Mouse (Mus musculus): ENCODE data around the gene Tfap2c. TPM values are rescaled to one million over a fixed set of nuclear protein-coding genes. Genes with fewer than 3 reads are reported as not detected.

The Tfap2c gene
- polyA plus RNA-seq, 1 experiment from 2014 or later = 0.26 TPM

- H3K36me3 ChIP-seq = no peaks in the 10 kb centered on the region
- 25% methylated on average over 4 of the region's 4 CpGs for WGBS
- H3K4me3 ChIP-seq (replicated peaks) = no peak overlapping the region
- H3K9ac ChIP-seq (replicated peaks) = no peak overlapping the region
- H3K27ac ChIP-seq (replicated peaks) = no peak overlapping the region
- ATAC-seq (ENCODE audit: low FRiP score) = no peak
- H3K4me1 ChIP-seq = peaks cover 11% of the 10 kb centered on the region; the same call in 1 of the 2 replicates
- H3K27me3 ChIP-seq (replicated peaks) = peaks cover 60% of the 10 kb centered on the region
- H3K9me3 ChIP-seq (replicated peaks) = peaks cover 6% of the 10 kb centered on the region; the same call in 1 of the 2 replicates
- H3K4me2 ChIP-seq = no peak overlapping the region
Observed at GRCm38 (mm10) chr2:172543987-172544386, 5.4 kb upstream of the Tfap2c start.

GRCm38 (mm10) chr2:172544601-172545127 is 4.7 kb upstream of the Tfap2c start:
- Histone ChIP-seq H3K9ac (replicated peaks) (no peak overlapping the region), H3K4me2 (no peak overlapping the region), H3K27ac (replicated peaks) (no peak overlapping the region), H3K27me3 (replicated peaks) (peaks cover 66% of the 10 kb centered on the region), H3K4me3 (replicated peaks) (no peak overlapping the region), H3K9me3 (replicated peaks) (peaks cover 6% of the 10 kb centered on the region; the same call in 1 of the 2 replicates), H3K36me3 (no peaks in the 10 kb centered on the region), H3K4me1 (peaks cover 18% of the 10 kb centered on the region)
- WGBS = 6% methylated on average over 6 of the region's 6 CpGs
- ATAC-seq (ENCODE audit: low FRiP score) = no peak

- no peak overlapping the region for H3K4me2 ChIP-seq
- no peak overlapping the region for H3K9ac ChIP-seq (replicated peaks)
- no peak overlapping the region for H3K27ac ChIP-seq (replicated peaks)
- WGBS = 3% methylated on average over 35 of the region's 35 CpGs
- peaks cover 76% of the 10 kb centered on the region for H3K27me3 ChIP-seq (replicated peaks)
- no peak for ATAC-seq (ENCODE audit: low FRiP score)
- no peak overlapping the region for H3K4me3 ChIP-seq (replicated peaks)
- H3K9me3 ChIP-seq (replicated peaks) = no peaks in the 10 kb centered on the region
- no peaks in the 10 kb centered on the region for H3K36me3 ChIP-seq
- H3K4me1 ChIP-seq = peaks cover 25% of the 10 kb centered on the region
Observed at GRCm38 (mm10) chr2:172545592-172546235, 3.7 kb upstream of the Tfap2c start.

- Histone ChIP-seq H3K27ac (replicated peaks) (no peak overlapping the region), H3K4me2 (no peak overlapping the region), H3K9ac (replicated peaks) (no peak overlapping the region), H3K9me3 (replicated peaks) (no peaks in the 10 kb centered on the region), H3K4me1 (peaks cover 34% of the 10 kb centered on the region), H3K36me3 (no peaks in the 10 kb centered on the region), H3K4me3 (replicated peaks) (no peak overlapping the region), H3K27me3 (replicated peaks) (peaks cover 83% of the 10 kb centered on the region)
- WGBS = 10% methylated on average over 16 of the region's 16 CpGs
- no peak for ATAC-seq (ENCODE audit: low FRiP score)
Observed at GRCm38 (mm10) chr2:172546551-172546950, 2.8 kb upstream of the Tfap2c start.

GRCm38 (mm10) chr2:172547116-172547515 is 2.3 kb upstream of the Tfap2c start:
- ATAC-seq (ENCODE audit: low FRiP score) = no peak

GRCm38 (mm10) chr2:172547807-172548586 is 1.4 kb upstream of the Tfap2c start:
- Histone ChIP-seq H3K9ac (replicated peaks) (no peak overlapping the region), H3K27ac (replicated peaks) (no peak overlapping the region), H3K36me3 (no peaks in the 10 kb centered on the region), H3K9me3 (replicated peaks) (no peaks in the 10 kb centered on the region), H3K4me3 (replicated peaks) (no peak overlapping the region), H3K4me1 (peaks cover 36% of the 10 kb centered on the region), H3K27me3 (replicated peaks) (peaks cover 89% of the 10 kb centered on the region), H3K4me2 (no peak overlapping the region)
- 2% methylated on average over 27 of the region's 27 CpGs for WGBS
- no peak for ATAC-seq (ENCODE audit: low FRiP score)

More at GRCm38 (mm10) chr2:172547116-172547515, 2.3 kb upstream of the Tfap2c start:
- no peak overlapping the region for H3K9ac ChIP-seq (replicated peaks)
- H3K27me3 ChIP-seq (replicated peaks) = peaks cover 84% of the 10 kb centered on the region
- H3K4me1 ChIP-seq = peaks cover 36% of the 10 kb centered on the region
- no peak overlapping the region for H3K27ac ChIP-seq (replicated peaks)
- H3K4me2 ChIP-seq = no peak overlapping the region
- no peak overlapping the region for H3K4me3 ChIP-seq (replicated peaks)
- WGBS = 1% methylated on average over 21 of the region's 21 CpGs
- H3K36me3 ChIP-seq = no peaks in the 10 kb centered on the region
- no peaks in the 10 kb centered on the region for H3K9me3 ChIP-seq (replicated peaks)

GRCm38 (mm10) chr2:172548672-172549255 is 629 bp upstream of the Tfap2c start:
- no peak overlapping the region for H3K4me3 ChIP-seq (replicated peaks)
- H3K27ac ChIP-seq (replicated peaks) = no peak overlapping the region
- no peak for ATAC-seq (ENCODE audit: low FRiP score)
- peaks cover 36% of the 10 kb centered on the region for H3K4me1 ChIP-seq
- WGBS = 1% methylated on average over 27 of the region's 27 CpGs
- no peaks in the 10 kb centered on the region for H3K36me3 ChIP-seq
- H3K9me3 ChIP-seq (replicated peaks) = no peaks in the 10 kb centered on the region
- no peak overlapping the region for H3K9ac ChIP-seq (replicated peaks)
- H3K27me3 ChIP-seq (replicated peaks) = peaks cover 91% of the 10 kb centered on the region
- H3K4me2 ChIP-seq = peak overlapping the region; percentile 46; the same call in 1 of the 2 replicates

GRCm38 (mm10) chr2:172550364-172551080 is 1.1 kb downstream of the Tfap2c start:
- Histone ChIP-seq H3K36me3 (no peaks in the 10 kb centered on the region), H3K4me1 (peaks cover 36% of the 10 kb centered on the region), H3K9me3 (replicated peaks) (no peaks in the 10 kb centered on the region), H3K27me3 (replicated peaks) (peaks cover 89% of the 10 kb centered on the region), H3K4me3 (replicated peaks) (peak overlapping the region; percentile 8), H3K27ac (replicated peaks) (no peak overlapping the region), H3K9ac (replicated peaks) (no peak overlapping the region), H3K4me2 (peak overlapping the region; percentile 37)
- ATAC-seq (ENCODE audit: low FRiP score) = no peak
- WGBS = 1% methylated on average over 49 of the region's 62 CpGs

- no peak for ATAC-seq (ENCODE audit: low FRiP score)
- Histone ChIP-seq H3K9me3 (replicated peaks) (no peaks in the 10 kb centered on the region), H3K4me3 (replicated peaks) (peak overlapping the region; percentile 8), H3K9ac (replicated peaks) (no peak overlapping the region), H3K36me3 (no peaks in the 10 kb centered on the region), H3K4me2 (peak overlapping the region; percentile 37), H3K27ac (replicated peaks) (no peak overlapping the region), H3K4me1 (peaks cover 36% of the 10 kb centered on the region), H3K27me3 (replicated peaks) (peaks cover 89% of the 10 kb centered on the region)
- WGBS = under 1% methylated on average over 56 of the region's 57 CpGs
Observed at GRCm38 (mm10) chr2:172551081-172551720, 1.8 kb downstream of the Tfap2c start.

GRCm38 (mm10) chr2:172551872-172552271 is 2.5 kb downstream of the Tfap2c start:
- 5% methylated on average over 13 of the region's 14 CpGs for WGBS
- no peak for ATAC-seq (ENCODE audit: low FRiP score)
- no peak overlapping the region for H3K4me3 ChIP-seq (replicated peaks)

GRCm38 (mm10) chr2:172552666-172553065 is 3.3 kb downstream of the Tfap2c start:
- Histone ChIP-seq H3K9me3 (replicated peaks) (no peaks in the 10 kb centered on the region), H3K27ac (replicated peaks) (no peak overlapping the region), H3K4me1 (peaks cover 30% of the 10 kb centered on the region), H3K4me3 (replicated peaks) (no peak overlapping the region), H3K27me3 (replicated peaks) (peaks cover 81% of the 10 kb centered on the region), H3K9ac (replicated peaks) (no peak overlapping the region), H3K36me3 (no peaks in the 10 kb centered on the region), H3K4me2 (no peak overlapping the region)
- 4% methylated on average over 6 of the region's 6 CpGs for WGBS
- no peak for ATAC-seq (ENCODE audit: low FRiP score)

More at GRCm38 (mm10) chr2:172551872-172552271, 2.5 kb downstream of the Tfap2c start:
- H3K4me1 ChIP-seq = peaks cover 36% of the 10 kb centered on the region
- no peaks in the 10 kb centered on the region for H3K36me3 ChIP-seq
- H3K9ac ChIP-seq (replicated peaks) = no peak overlapping the region
- H3K4me2 ChIP-seq = no peak overlapping the region
- no peak overlapping the region for H3K27ac ChIP-seq (replicated peaks)
- H3K9me3 ChIP-seq (replicated peaks) = no peaks in the 10 kb centered on the region
- peaks cover 83% of the 10 kb centered on the region for H3K27me3 ChIP-seq (replicated peaks)

Data from neural tube, embryonic 15.5 days (tissue).